Mouse (Mus musculus) heart, embryonic 16.5 days (tissue): ENCODE data around the gene Wdr60. TPM values are rescaled to one million over a fixed set of nuclear protein-coding genes. Genes with fewer than 3 reads are reported as not detected.

Experiments used
- ATAC-seq: fragments of 200-750 bp; cut with Nextera tagmentation; replicated peaks from 2 replicates; pipeline ENCODE4 v1.8.0; 2017; ENCODE audit warnings: moderate number of reproducible peaks; ENCODE audit not compliant: insufficient read depth, low FRiP score; ENCODE audit errors: extremely low read depth
- H3K27ac ChIP-seq: fragments of 300-500 bp; sonication (generic); 2 replicates; pipeline ENCODE4 v1.5.1; 2014; ENCODE audit warnings: mild to moderate bottlenecking, low read length, control low read depth, moderate library complexity
- H3K27me3 ChIP-seq: fragments of 300-500 bp; sonication (generic); 2 replicates; pipeline ENCODE4 v1.6.1; 2014; ENCODE audit warnings: low read length, mixed read lengths; ENCODE audit not compliant: control insufficient read depth, insufficient read depth
- H3K36me3 ChIP-seq: fragments of 300-500 bp; sonication (generic); 2 replicates; pipeline ENCODE4 v1.6.1; 2014; ENCODE audit not compliant: control insufficient read depth, insufficient read depth
- H3K4me1 ChIP-seq: fragments of 300-500 bp; sonication (generic); 2 replicates; pipeline ENCODE4 v1.6.1; 2014; ENCODE audit warnings: low read length, mixed read lengths; ENCODE audit not compliant: control insufficient read depth, insufficient read depth
- H3K4me2 ChIP-seq: fragments of 300-500 bp; sonication (generic); 2 replicates; pipeline ENCODE4 v1.6.1; 2014; ENCODE audit warnings: low read depth, mild to moderate bottlenecking, control low read depth, low read length
- H3K4me3 ChIP-seq: fragments of 300-500 bp; sonication (generic); 2 replicates; pipeline ENCODE4 v1.5.1; 2014; ENCODE audit warnings: mild to moderate bottlenecking, control low read depth, low read length
- H3K9ac ChIP-seq: fragments of 300-500 bp; sonication (generic); 2 replicates; pipeline ENCODE4 v1.6.1; 2014; ENCODE audit warnings: low read length, control low read depth
- H3K9me3 ChIP-seq: fragments of 300-500 bp; sonication (generic); replicated peaks from 2 replicates; pipeline ENCODE4 v1.6.1; 2016; ENCODE audit warnings: low read length; ENCODE audit not compliant: control insufficient read depth
- WGBS: fragments of 180-500 bp; shearing (Covaris S2); extraction: QIAGEN DNeasy Blood & Tissue Kit; methylation state at CpG from one replicate; pipeline ENCODE4 v1.1.7; 2014; 5-methylcytosine and 5-hydroxymethylcytosine counted together
- polyA plus RNA-seq: library from polyadenylated mRNA; unstranded; fragments of >200 nt; fragmentation: Nextera tagmentation; extraction: Ambion mirVana; gene quantifications from 2 replicates; pipeline ENCODE4 v1.2.1, GENCODE M21; 2015

Gene Wdr60
- polyA plus RNA-seq, 1 experiment from 2014 or later: 6.5 TPM

GRCm38 (mm10) chr12:116226289-116227057 lies 36.3 kb downstream of the Wdr60 start:
- WGBS: 84% methylated on average over 10 of the region's 10 CpGs
- Histone ChIP-seq H3K9ac (no peak overlapping the region), H3K27ac (no peak overlapping the region), H3K27me3 (no peaks in the 10 kb centered on the region), H3K4me2 (no peak overlapping the region), H3K9me3 (no peaks in the 10 kb centered on the region), H3K36me3 (no peaks in the 10 kb centered on the region), H3K4me1 (no peaks in the 10 kb centered on the region), H3K4me3 (no peak overlapping the region)
- ATAC-seq: no peak

- H3K4me3 ChIP-seq: no peak overlapping the region
- no peaks in the 10 kb centered on the region for H3K27me3 ChIP-seq
- no peaks in the 10 kb centered on the region for H3K9me3 ChIP-seq
- no peak overlapping the region for H3K4me2 ChIP-seq
- WGBS: 87% methylated on average over 2 of the region's 2 CpGs
- no peaks in the 10 kb centered on the region for H3K4me1 ChIP-seq
- ATAC-seq: no peak
- no peak overlapping the region for H3K27ac ChIP-seq
- no peaks in the 10 kb centered on the region for H3K36me3 ChIP-seq
- H3K9ac ChIP-seq: no peak overlapping the region
These were observed 39.7 kb downstream of the Wdr60 start for GRCm38 (mm10) chr12:116223107-116223506.

GRCm38 (mm10) chr12:116207486-116207885 lies 55.3 kb downstream of the Wdr60 start:
- ATAC-seq: no peak
- Histone ChIP-seq H3K27me3 (no peaks in the 10 kb centered on the region), H3K9me3 (0 out of 2 replicates have a peak, but pooled peaks cover 3% of the 10 kb centered on the region), H3K9ac (no peak overlapping the region), H3K36me3 (peaks cover 4% of the 10 kb centered on the region; the same call in 1 of the 2 replicates), H3K4me2 (no peak overlapping the region), H3K4me3 (no peak overlapping the region), H3K4me1 (no peaks in the 10 kb centered on the region), H3K27ac (no peak overlapping the region)
- 87% methylated on average over 8 of the region's 8 CpGs for WGBS

GRCm38 (mm10) chr12:116205726-116206125 lies 57.1 kb downstream of the Wdr60 start:
- H3K27me3 ChIP-seq: no peaks in the 10 kb centered on the region
- H3K4me1 ChIP-seq: no peaks in the 10 kb centered on the region
- 0 out of 2 replicates have a peak, but pooled peaks have one; percentile 37 for ATAC-seq
- 35% methylated on average over 3 of the region's 3 CpGs for WGBS
- no peak overlapping the region for H3K27ac ChIP-seq
- H3K9me3 ChIP-seq: 0 out of 2 replicates have a peak, but pooled peaks cover 3% of the 10 kb centered on the region
- H3K36me3 ChIP-seq: peaks cover 4% of the 10 kb centered on the region; the same call in 1 of the 2 replicates
- H3K4me2 ChIP-seq: no peak overlapping the region
- no peak overlapping the region for H3K4me3 ChIP-seq
- H3K9ac ChIP-seq: no peak overlapping the region

GRCm38 (mm10) chr12:116202176-116202981 lies 60.4 kb downstream of the Wdr60 start:
- no peak overlapping the region for H3K27ac ChIP-seq
- H3K36me3 ChIP-seq: no peaks in the 10 kb centered on the region
- no peaks in the 10 kb centered on the region for H3K9me3 ChIP-seq
- WGBS: 32% methylated on average over 9 of the region's 9 CpGs
- no peaks in the 10 kb centered on the region for H3K4me1 ChIP-seq
- H3K27me3 ChIP-seq: no peaks in the 10 kb centered on the region
- H3K4me3 ChIP-seq: no peak overlapping the region
- H3K4me2 ChIP-seq: no peak overlapping the region
- ATAC-seq: no peak
- no peak overlapping the region for H3K9ac ChIP-seq

GRCm38 (mm10) chr12:116198791-116199190 lies 64.0 kb downstream of the Wdr60 start:
- ATAC-seq: no peak
- Histone ChIP-seq H3K36me3 (no peaks in the 10 kb centered on the region), H3K4me1 (no peaks in the 10 kb centered on the region), H3K27ac (no peak overlapping the region), H3K9ac (no peak overlapping the region), H3K4me3 (no peak overlapping the region), H3K27me3 (no peaks in the 10 kb centered on the region), H3K4me2 (no peak overlapping the region), H3K9me3 (no peaks in the 10 kb centered on the region)
- 77% methylated on average over 6 of the region's 6 CpGs for WGBS

GRCm38 (mm10) chr12:116196221-116196620 lies 66.6 kb downstream of the Wdr60 start:
- Histone ChIP-seq H3K36me3 (no peaks in the 10 kb centered on the region), H3K9me3 (no peaks in the 10 kb centered on the region), H3K4me3 (no peak overlapping the region), H3K4me1 (no peaks in the 10 kb centered on the region), H3K4me2 (no peak overlapping the region), H3K27ac (no peak overlapping the region), H3K27me3 (no peaks in the 10 kb centered on the region), H3K9ac (no peak overlapping the region)
- WGBS: 68% methylated on average over 8 of the region's 8 CpGs
- ATAC-seq: no peak

- H3K9ac ChIP-seq: no peak overlapping the region
- no peaks in the 10 kb centered on the region for H3K9me3 ChIP-seq
- H3K4me2 ChIP-seq: no peak overlapping the region
- no peaks in the 10 kb centered on the region for H3K4me1 ChIP-seq
- H3K36me3 ChIP-seq: no peaks in the 10 kb centered on the region
- no peak overlapping the region for H3K27ac ChIP-seq
- no peak overlapping the region for H3K4me3 ChIP-seq
- ATAC-seq: no peak
- H3K27me3 ChIP-seq: no peaks in the 10 kb centered on the region
These were observed 68.2 kb downstream of the Wdr60 start for GRCm38 (mm10) chr12:116194641-116195040.

- WGBS: 62% methylated on average over 6 of the region's 6 CpGs
- H3K4me2 ChIP-seq: no peak overlapping the region
- no peaks in the 10 kb centered on the region for H3K36me3 ChIP-seq
- H3K27me3 ChIP-seq: no peaks in the 10 kb centered on the region
- ATAC-seq: no peak
- no peak overlapping the region for H3K27ac ChIP-seq
- no peaks in the 10 kb centered on the region for H3K4me1 ChIP-seq
- H3K4me3 ChIP-seq: no peak overlapping the region
- no peak overlapping the region for H3K9ac ChIP-seq
- no peaks in the 10 kb centered on the region for H3K9me3 ChIP-seq
These were observed 68.9 kb downstream of the Wdr60 start for GRCm38 (mm10) chr12:116193952-116194351.
